ENCODE assay signal across 9 mouse cellular contexts in genomic region chr7:4412406-4412805, GRCm38 (mm10). TPM values are rescaled to one million over a fixed set of nuclear protein-coding genes. Genes with fewer than 3 reads are reported as not detected.
"Had no signal": no experiment of that assay in that cellular context is flagged by ENCODE, and none has a peak within 500 bp of the region (broad histone marks: within the 10 kb centered on the region; RNA-seq: fewer than 3 reads in every experiment).

No protein-coding gene starts in this region.

RNA-seq across cellular contexts. Expression of gene Gp6, which starts 14.9 kb away (rescaled TPM):
- polyA plus RNA-seq: heart, postnatal 0 days; hindbrain, embryonic 15.5 days; hindbrain, postnatal 0 days; inflammation-experienced regulatory T-cells, adult 6 months; intestine, postnatal 0 days; kidney, embryonic 15.5 days; kidney, embryonic 16.5 days; kidney, postnatal 0 days; large intestine, adult 2 months had no signal
